Mouse (Mus musculus) liver, embryonic 15.5 days (tissue): ENCODE data around the gene Zfp27. TPM values are rescaled to one million over a fixed set of nuclear protein-coding genes. Genes with fewer than 3 reads are reported as not detected.

Source experiments
- ATAC-seq: fragments of 200-750 bp; cut with Nextera tagmentation; 2 replicates; pipeline ENCODE4 v1.8.0; 2017; ENCODE audit warnings: moderate number of reproducible peaks, mild to moderate bottlenecking, moderate library complexity; ENCODE audit not compliant: insufficient read depth
- H3K27ac ChIP-seq: fragments of 300-500 bp; sonication (generic); replicated peaks from 2 replicates; pipeline ENCODE4 v1.5.1; 2015; ENCODE audit warnings: mild to moderate bottlenecking, inconsistent platforms
- H3K27me3 ChIP-seq: fragments of 300-500 bp; sonication (generic); 2 replicates; pipeline ENCODE4 v1.6.1; 2015; ENCODE audit warnings: mild to moderate bottlenecking, inconsistent platforms
- H3K36me3 ChIP-seq: fragments of 300-500 bp; sonication (generic); replicated peaks from 2 replicates; pipeline ENCODE4 v1.6.1; 2015; ENCODE audit warnings: moderate library complexity, mild to moderate bottlenecking, inconsistent platforms
- H3K4me1 ChIP-seq: fragments of 300-500 bp; sonication (generic); replicated peaks from 2 replicates; pipeline ENCODE4 v1.6.1; 2015; ENCODE audit warnings: inconsistent platforms
- H3K4me2 ChIP-seq: fragments of 300-500 bp; sonication (generic); 2 replicates; pipeline ENCODE4 v1.6.1; 2015; ENCODE audit warnings: moderate library complexity, mild to moderate bottlenecking, inconsistent platforms
- H3K4me3 ChIP-seq: fragments of 300-500 bp; sonication (generic); replicated peaks from 2 replicates; pipeline ENCODE4 v1.5.1; 2015; ENCODE audit warnings: mild to moderate bottlenecking, inconsistent platforms
- H3K9ac ChIP-seq: fragments of 300-500 bp; sonication (generic); 2 replicates; pipeline ENCODE4 v1.6.1; 2015; ENCODE audit warnings: moderate library complexity, mild to moderate bottlenecking, inconsistent platforms
- H3K9me3 ChIP-seq: fragments of 300-500 bp; sonication (generic); replicated peaks from 2 replicates; pipeline ENCODE4 v1.6.1; 2016; ENCODE audit warnings: inconsistent platforms
- WGBS: fragments of 180-500 bp; shearing (Covaris S2); methylation state at CpG from one replicate; pipeline ENCODE4 v1.1.7; 2015; ENCODE audit warnings: mixed read lengths; ENCODE audit not compliant: insufficient replicate concordance; 5-methylcytosine and 5-hydroxymethylcytosine counted together
- polyA plus RNA-seq: library from polyadenylated mRNA; unstranded; fragments of >200 nt; fragmentation: Nextera tagmentation; extraction: Ambion mirVana; gene quantifications from 2 replicates; pipeline ENCODE4 v1.2.1, GENCODE M21; 2015

Zfp27 gene
- polyA plus RNA-seq, 1 experiment from 2014 or later = 1.4 TPM

DNA sequence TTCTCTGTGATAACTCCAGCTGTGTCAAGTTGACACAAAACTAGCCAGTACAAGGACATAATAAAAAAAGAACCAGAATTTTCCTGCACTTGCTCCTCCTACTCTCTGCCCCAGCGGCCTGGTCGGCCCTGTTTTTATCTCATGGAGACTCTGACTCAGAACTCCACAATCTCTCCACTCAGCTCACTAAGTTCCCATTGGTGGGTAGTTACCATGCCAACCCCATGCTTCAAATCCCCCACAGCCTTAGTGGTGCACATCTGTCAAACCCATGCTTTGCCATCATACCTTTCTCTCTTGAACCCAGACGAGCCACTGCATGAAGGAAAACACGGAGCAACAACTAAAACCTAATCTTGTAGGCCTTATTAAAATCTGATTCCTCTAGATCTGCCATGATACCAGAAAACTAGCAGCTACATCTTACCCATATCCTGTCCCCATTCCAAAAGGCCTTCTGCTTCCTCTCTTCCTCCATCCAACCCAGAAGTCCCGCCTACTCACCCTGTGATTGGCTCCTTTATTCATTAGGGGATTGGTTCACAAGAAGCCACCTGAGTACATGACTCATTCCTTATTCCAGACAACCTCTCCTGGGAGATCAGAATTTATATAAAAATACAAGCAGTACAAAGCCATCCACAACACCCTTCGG is 15.2 kb upstream of the Zfp27 start:
- Histone ChIP-seq H3K4me1 (0 out of 2 replicates have a peak, but pooled peaks cover 3% of the 10 kb centered on the region), H3K36me3 (no peaks in the 10 kb centered on the region), H3K27me3 (no peaks in the 10 kb centered on the region), H3K9me3 (no peaks in the 10 kb centered on the region), H3K9ac (no peak overlapping the region), H3K27ac (no peak overlapping the region), H3K4me3 (no peak overlapping the region), H3K4me2 (no peak overlapping the region)
- WGBS = 62% methylated on average over 6 of the region's 6 CpGs
- ATAC-seq = no peak

DNA sequence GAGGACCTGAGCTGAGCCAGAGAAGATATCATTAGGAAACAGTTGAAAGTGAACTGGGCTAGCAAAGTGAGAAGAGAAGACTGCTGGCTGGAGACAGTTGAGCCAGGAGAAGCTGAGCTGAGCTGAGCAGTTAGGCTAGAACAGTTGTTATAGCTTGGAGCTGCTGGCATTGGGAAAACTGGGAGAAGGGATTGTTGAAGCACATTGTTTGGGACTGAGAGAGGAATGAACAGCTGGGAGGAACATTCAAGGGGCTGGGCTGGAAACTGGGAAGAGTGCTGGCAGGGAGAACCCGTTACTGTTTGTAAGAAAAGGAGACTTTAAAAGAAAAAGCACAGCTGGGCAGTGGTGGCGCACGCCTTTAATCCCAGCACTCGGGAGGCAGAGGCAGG is 11.7 kb upstream of the Zfp27 start:
- no peak overlapping the region for H3K9ac ChIP-seq
- WGBS = 76% methylated on average over 4 of the region's 4 CpGs

DNA sequence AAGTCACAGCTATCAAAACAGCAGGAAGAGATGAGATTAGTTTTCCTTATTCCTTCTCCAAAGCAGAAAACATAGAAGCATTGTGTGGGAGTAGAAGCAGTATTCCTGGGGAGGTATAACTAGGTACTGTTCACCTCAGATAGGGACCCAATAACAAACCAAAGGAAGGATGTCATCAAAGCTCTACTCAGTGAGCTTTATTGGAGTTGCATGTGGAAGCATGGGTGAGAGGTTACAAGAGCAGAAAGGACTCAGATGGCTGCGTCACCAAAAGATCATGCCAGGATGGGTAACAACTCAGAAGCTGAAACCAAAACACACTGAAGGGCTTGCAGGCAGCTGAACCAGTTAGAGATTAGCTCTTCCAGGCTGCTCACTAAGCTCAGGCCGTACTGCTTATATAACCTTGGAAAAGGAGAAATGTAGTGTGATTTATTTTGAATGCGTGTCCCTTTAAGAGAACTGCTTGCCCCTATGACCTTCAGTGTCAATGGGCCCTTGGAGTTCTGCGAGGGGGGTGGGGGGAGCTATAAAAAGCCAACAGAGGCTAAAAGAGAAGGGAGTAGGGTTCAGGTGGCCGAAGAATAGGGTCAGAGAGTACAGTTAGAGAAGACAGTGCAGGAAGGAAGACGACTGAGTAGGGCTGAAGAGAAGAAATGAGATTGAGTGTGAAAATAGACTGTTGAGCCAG is 11.1 kb upstream of the Zfp27 start:
- Histone ChIP-seq H3K27me3 (no peaks in the 10 kb centered on the region), H3K4me1 (0 out of 2 replicates have a peak, but pooled peaks cover 3% of the 10 kb centered on the region), H3K4me3 (no peak overlapping the region), H3K9me3 (no peaks in the 10 kb centered on the region), H3K36me3 (peaks cover 18% of the 10 kb centered on the region), H3K4me2 (no peak overlapping the region), H3K9ac (no peak overlapping the region), H3K27ac (no peak overlapping the region)
- ATAC-seq = no peak
- 45% methylated on average over 6 of the region's 6 CpGs for WGBS

More for the DNA sequence above, 11.7 kb upstream of the Zfp27 start:
- no peak overlapping the region for H3K4me3 ChIP-seq
- ATAC-seq = no peak
- H3K27me3 ChIP-seq = no peaks in the 10 kb centered on the region
- H3K27ac ChIP-seq = no peak overlapping the region
- H3K4me1 ChIP-seq = 0 out of 2 replicates have a peak, but pooled peaks cover 3% of the 10 kb centered on the region
- H3K36me3 ChIP-seq = peaks cover 18% of the 10 kb centered on the region
- H3K9me3 ChIP-seq = no peaks in the 10 kb centered on the region
- H3K4me2 ChIP-seq = no peak overlapping the region

GRCm38 (mm10) chr7:29912172-29912571 is 5.8 kb upstream of the Zfp27 start:
- Histone ChIP-seq H3K9ac (no peak overlapping the region), H3K4me2 (no peak overlapping the region), H3K9me3 (no peaks in the 10 kb centered on the region), H3K4me1 (peaks cover 8% of the 10 kb centered on the region; the same call in 1 of the 2 replicates), H3K4me3 (no peak overlapping the region), H3K27ac (no peak overlapping the region), H3K27me3 (no peaks in the 10 kb centered on the region), H3K36me3 (peaks cover 23% of the 10 kb centered on the region)
- 77% methylated on average over 13 of the region's 13 CpGs for WGBS
- no peak for ATAC-seq

DNA sequence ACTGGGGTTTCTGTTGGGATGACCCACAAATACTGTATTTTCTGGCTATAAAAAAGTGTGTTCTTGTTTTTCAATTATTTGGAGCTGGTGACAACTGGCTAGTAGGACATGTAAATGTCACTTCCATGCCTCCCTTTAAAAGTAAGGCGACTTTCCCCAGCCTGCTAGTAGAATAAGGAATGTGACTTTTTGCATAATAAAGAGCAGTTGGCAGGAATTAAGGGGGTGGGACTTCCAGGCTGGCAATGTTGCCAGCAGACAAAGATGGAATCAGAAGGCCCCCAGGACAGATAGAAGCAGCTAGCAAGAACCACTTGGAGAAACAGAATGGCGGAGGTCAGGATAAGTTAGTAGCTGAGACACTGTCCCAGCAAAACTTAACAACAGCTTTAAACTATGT is 3.9 kb upstream of the Zfp27 start:
- Histone ChIP-seq H3K36me3 (peaks cover 18% of the 10 kb centered on the region), H3K9me3 (no peaks in the 10 kb centered on the region), H3K4me1 (peaks cover 14% of the 10 kb centered on the region), H3K27ac (no peak overlapping the region), H3K4me3 (no peak overlapping the region), H3K4me2 (no peak overlapping the region), H3K27me3 (no peaks in the 10 kb centered on the region), H3K9ac (no peak overlapping the region)
- no peak for ATAC-seq
- 69% methylated on average over 2 of the region's 2 CpGs for WGBS

DNA sequence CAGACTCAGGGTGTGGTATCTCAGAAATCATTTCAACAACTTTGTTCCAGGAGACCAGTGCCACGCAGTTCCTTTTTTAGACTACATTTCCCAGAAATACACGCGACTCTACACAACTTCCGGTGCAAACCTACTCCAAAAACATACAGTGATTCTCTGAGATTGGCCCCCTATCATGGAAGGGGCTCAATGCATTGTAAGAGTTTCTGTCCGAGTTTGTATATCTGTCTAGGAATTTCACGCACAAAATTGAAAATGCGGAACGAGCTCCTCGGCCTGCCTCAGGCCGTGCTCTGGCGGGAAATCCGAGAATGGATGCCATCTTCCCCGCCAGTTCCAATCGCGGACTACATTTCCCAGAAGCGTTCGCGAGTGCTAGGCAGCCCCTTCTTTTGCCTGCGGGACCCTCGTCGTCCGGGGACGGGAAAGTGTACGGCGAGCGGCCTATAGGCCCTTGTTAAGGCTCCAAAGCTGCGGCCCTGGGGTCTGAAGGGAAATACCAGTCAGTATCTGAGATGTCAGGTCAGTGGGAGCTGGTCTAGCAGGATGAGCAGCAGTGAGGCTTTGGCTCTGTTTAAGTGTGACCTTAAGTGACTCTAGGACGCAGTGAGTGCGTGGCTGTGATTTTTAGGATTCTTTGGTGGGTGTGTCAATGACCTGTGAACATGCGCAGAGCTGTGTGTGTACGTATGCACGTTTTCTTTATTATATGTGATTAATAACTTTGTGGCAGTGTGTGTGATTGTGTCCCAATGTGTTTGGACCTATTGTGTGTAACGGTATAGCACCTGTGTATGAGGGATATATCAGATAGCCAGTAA is 2.0 kb upstream of the Zfp27 start, which contains the start of gene Zfp383:
Zfp383 (plus strand) TSS at position 94 of the 821 bp plus-strand sequence.
- Histone ChIP-seq H3K27ac (peak within 1 kb of the TSS; percentile 31; the same call in 1 of the 2 replicates), H3K36me3 (peaks cover 8% of the 10 kb centered on the region; the same call in 1 of the 2 replicates), H3K9ac (peak within 1 kb of the TSS; percentile 58), H3K4me1 (peaks cover 14% of the 10 kb centered on the region), H3K4me2 (peak within 1 kb of the TSS; percentile 83), H3K27me3 (no peaks in the 10 kb centered on the region), H3K4me3 (peak within 1 kb of the TSS; percentile 69), H3K9me3 (no peaks in the 10 kb centered on the region)
- 1% methylated on average over 33 of the region's 33 CpGs for WGBS
- ATAC-seq = peak; percentile 65

DNA sequence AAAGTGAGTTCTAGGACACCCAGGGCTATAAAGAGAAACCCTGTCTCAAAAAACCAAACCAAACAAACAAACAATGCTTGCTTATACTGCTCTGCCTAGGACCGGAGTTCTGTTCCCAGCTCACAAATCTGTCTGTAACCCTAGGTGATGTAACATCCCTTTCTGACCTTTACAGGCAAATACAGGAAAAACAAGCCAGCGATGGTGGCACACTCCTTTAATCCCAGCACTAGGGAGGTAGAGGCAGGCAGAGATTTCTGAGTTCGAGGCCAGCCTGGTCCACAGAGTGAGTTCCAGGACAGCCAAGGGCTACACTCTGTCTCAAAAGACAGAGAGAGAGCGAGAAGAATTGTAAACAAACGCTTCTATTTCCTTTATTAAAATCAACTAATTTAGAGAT is 834 bp upstream of the Zfp27 start:
- peaks cover 5% of the 10 kb centered on the region; the same call in 1 of the 2 replicates for H3K36me3 ChIP-seq
- H3K9me3 ChIP-seq = no peaks in the 10 kb centered on the region
- 78% methylated on average over 5 of the region's 5 CpGs for WGBS
- H3K27me3 ChIP-seq = no peaks in the 10 kb centered on the region
- peak overlapping the region; percentile 83; the same call in 1 of the 2 replicates for H3K4me2 ChIP-seq
- no peak overlapping the region for H3K4me3 ChIP-seq
- H3K9ac ChIP-seq = no peak overlapping the region
- peaks cover 14% of the 10 kb centered on the region for H3K4me1 ChIP-seq
- no peak for ATAC-seq
- no peak overlapping the region for H3K27ac ChIP-seq

DNA sequence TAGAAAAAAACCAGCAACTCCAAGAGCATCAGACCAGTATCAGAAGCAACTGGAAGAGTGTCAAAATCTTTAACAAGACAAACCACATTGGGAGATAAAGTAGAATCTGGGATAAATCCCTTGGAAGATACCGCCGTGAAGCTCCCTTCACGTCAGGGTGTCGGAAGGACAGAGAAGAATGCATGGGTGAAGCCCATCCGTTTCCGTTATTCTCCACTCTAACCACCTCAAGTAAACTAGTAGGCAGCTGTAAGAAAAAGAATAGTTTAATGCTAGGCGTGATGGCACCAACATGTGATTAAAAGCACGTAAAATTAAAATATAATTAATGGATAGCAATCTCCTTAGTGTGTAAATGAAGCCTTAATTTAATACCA is 298 bp upstream of the Zfp27 start:
- no peak for ATAC-seq
- no peaks in the 10 kb centered on the region for H3K9me3 ChIP-seq
- whole genome bisulfite sequencing = 27% methylated on average over 8 of the region's 8 CpGs
- peaks cover 14% of the 10 kb centered on the region for H3K4me1 ChIP-seq
- peak overlapping the region; percentile 87 for H3K27ac ChIP-seq
- no peaks in the 10 kb centered on the region for H3K27me3 ChIP-seq
- 0 out of 2 replicates have a peak, but pooled peaks cover 3% of the 10 kb centered on the region for H3K36me3 ChIP-seq
- H3K9ac ChIP-seq = peak overlapping the region; percentile 62
- peak overlapping the region; percentile 83 for H3K4me2 ChIP-seq
- peak overlapping the region; percentile 70 for H3K4me3 ChIP-seq

DNA sequence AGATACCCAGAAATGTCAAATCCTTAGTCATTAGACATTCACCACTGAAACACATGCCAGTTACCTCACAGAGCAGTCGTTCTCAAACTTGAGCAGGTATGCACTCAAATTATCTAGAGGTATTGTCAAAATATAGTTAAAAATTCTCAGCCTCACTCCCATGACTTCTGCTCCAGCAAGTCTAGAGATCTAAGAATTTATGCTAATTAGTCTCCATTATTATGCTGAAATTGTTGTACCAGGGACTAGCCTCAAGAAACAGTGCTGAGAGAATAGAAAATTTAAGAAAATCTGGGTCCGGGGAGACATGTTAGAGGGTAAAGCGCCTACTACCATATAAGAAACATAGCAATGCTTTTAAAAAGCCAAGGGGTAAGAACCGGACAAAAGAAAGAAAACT is 2.3 kb downstream of the Zfp27 start:
- Histone ChIP-seq H3K4me1 (peaks cover 14% of the 10 kb centered on the region), H3K4me2 (no peak overlapping the region), H3K9ac (no peak overlapping the region), H3K36me3 (peaks cover 18% of the 10 kb centered on the region), H3K4me3 (no peak overlapping the region), H3K27ac (no peak overlapping the region), H3K9me3 (no peaks in the 10 kb centered on the region), H3K27me3 (no peaks in the 10 kb centered on the region)
- WGBS = 80% methylated on average over 4 of the region's 4 CpGs
- no peak for ATAC-seq

DNA sequence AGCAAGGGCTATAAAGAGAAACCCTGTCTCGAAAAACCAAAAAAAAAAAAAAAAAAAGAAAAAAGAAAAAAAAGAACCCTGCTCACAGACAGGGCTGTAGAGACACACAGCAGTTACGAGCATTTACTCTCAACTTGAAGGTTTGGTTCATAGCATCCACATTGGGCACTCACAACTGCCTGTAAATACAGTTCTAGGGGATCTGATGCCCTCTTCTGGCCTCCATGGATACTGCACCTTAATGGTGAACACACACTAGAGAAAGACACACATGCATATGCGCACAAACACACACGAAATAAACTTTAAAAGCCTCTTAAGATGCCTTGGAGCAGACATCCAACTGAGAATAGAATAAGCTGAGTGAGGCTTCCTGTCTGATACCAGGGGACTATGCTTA is 8.0 kb downstream of the Zfp27 start:
- H3K36me3 ChIP-seq = peaks cover 64% of the 10 kb centered on the region
- peaks cover 18% of the 10 kb centered on the region for H3K9me3 ChIP-seq
- WGBS = 77% methylated on average over 4 of the region's 4 CpGs
- no peak overlapping the region for H3K9ac ChIP-seq
- H3K27ac ChIP-seq = no peak overlapping the region
- H3K27me3 ChIP-seq = no peaks in the 10 kb centered on the region
- no peak overlapping the region for H3K4me2 ChIP-seq
- ATAC-seq = no peak
- no peaks in the 10 kb centered on the region for H3K4me1 ChIP-seq
- no peak overlapping the region for H3K4me3 ChIP-seq

- H3K4me3 ChIP-seq = no peak overlapping the region
- H3K9me3 ChIP-seq = peaks cover 33% of the 10 kb centered on the region
- ATAC-seq = no peak
- H3K4me1 ChIP-seq = no peaks in the 10 kb centered on the region
- no peaks in the 10 kb centered on the region for H3K27me3 ChIP-seq
- H3K9ac ChIP-seq = no peak overlapping the region
- H3K27ac ChIP-seq = no peak overlapping the region
- H3K36me3 ChIP-seq = peaks cover 51% of the 10 kb centered on the region
- WGBS = 81% methylated on average over 4 of the region's 4 CpGs
- H3K4me2 ChIP-seq = no peak overlapping the region
These were observed 13.6 kb downstream of the Zfp27 start for GRCm38 (mm10) chr7:29892756-29893155.
